Mouse (Mus musculus): Measurements from ENCODE around the gene Clock. TPM values are rescaled to one million over a fixed set of nuclear protein-coding genes. Genes with fewer than 3 reads are reported as not detected.

Gene Clock
- polyA plus RNA-seq, 1 experiment from 2014 or later: 28.4 TPM

DNA sequence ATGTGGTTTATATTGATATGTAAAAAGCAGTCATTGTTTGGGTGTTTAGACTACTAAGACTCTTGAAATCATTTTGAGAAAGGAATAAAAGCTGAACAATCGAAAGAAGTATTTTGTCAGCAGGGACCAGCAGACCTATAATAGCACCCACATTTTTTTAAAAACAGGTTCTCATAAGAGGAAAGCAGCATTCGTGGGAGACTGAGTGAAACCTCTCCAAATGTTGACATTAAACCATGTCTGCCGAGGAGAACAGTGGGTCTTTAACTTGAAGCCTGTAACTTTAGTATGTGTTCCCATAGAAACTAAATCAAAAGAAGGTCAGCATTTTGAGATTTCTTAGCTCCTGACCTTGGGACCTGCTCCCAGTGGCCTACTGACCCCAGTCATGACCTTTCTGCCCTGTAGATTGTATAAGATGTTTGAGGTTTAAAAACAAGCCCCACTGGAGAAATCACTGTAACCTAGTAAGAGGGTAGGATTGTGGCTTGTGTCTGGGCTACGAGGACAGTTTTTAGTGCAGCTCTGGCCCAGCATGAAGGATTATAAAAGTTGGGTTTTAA is 140.7 kb downstream of the Clock start:
- in situ Hi-C loops (cut with MboI; ENCODE audit: low pct_unique_long_range_greater_than_20kb): no loop called here

DNA sequence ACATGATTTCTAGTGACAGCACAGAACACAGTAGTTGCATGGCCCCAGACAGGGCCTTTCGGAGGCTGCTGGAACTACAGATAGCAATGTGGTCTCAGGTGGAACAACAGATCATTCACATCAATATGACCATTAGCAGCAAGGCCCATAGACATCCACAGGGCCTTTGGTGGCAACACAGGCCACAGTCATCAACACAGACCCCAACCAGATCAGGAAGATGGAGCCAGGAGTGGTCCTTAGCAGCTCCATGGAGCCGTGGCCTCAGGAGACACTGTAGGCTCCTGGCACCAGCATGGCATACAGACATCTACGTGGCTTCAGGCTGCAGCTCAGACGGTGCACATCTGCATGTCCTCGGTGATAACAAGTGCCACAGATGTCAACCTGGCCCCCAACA is 141.7 kb downstream of the Clock start:
- in situ Hi-C loops (cut with MboI; ENCODE audit: low pct_unique_long_range_greater_than_20kb): no loop called here
- POLR2A ChIA-PET: no interaction called here
- DNase-seq (ENCODE audit: low read depth, low spot score) (no peak), ATAC-seq (no peak)
- CTCF ChIA-PET: no interaction called here
- no peaks in the 10 kb centered on the region for H3K27me3 ChIP-seq
- TF ChIP-seq CTCF (IDR thresholded peaks at IDR 0.05): no peak

More for the DNA sequence above, 140.7 kb downstream of the Clock start:
- no peaks in the 10 kb centered on the region for H3K27me3 ChIP-seq
- DNase-seq (ENCODE audit: low read depth, low spot score) (no peak), ATAC-seq (no peak)
- TF ChIP-seq CTCF (IDR thresholded peaks at IDR 0.05): no peak
- ChIA-PET POLR2A (no interaction called here), CTCF (interaction anchor here (1.0 kb wide), 1 partner anchor 70 kb away, joined by 3 read pairs; no protein-coding TSS in a partner anchor)

DNA sequence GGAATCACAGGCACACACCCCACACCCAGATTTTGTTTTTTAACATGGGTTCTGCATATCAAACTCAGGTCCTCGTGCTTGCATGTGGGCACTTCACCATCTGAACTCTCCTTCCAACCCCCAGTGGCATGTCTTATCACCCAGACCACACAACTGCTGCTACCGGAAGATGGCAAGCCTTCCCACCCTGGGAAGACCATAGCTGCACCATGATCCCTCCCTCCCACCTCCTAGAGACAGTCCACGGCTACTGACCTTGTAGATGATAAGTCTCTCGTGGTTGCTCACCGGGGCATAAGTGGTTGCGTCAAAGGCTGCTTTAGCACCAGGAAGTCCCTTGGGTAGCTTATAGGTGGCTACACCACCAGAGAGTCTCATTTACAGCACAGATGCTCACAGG is 143.1 kb downstream of the Clock start:
- in situ Hi-C loops (cut with MboI; ENCODE audit: low pct_unique_long_range_greater_than_20kb): no loop called here

DNA sequence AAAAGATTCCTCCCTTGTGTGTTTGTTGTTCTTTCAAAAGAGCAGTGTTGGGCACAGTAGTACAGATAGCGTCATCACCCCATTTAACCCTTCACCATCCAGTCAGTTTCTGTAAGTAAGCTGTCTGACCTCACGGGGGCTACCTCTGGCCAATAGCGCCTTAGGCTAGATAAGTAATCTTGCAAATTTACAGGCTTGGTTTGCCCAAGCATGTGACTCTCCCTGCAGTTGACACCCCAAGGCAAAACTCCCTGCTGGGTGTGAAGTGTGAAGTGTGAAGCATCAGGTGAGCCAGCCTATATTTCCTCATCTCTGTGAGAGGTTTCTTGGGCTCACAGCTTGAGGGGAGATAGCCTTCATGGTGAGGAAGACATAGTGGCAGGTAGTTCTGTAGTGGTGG is 144.5 kb downstream of the Clock start:
- in situ Hi-C loops (cut with MboI; ENCODE audit: low pct_unique_long_range_greater_than_20kb): no loop called here
- ChIA-PET POLR2A (no interaction called here), CTCF (no interaction called here)
- no peak for TF ChIP-seq CTCF (IDR thresholded peaks at IDR 0.05)
- ATAC-seq (no peak), DNase-seq (ENCODE audit: low read depth, low spot score) (no peak)
- H3K27me3 ChIP-seq: no peaks in the 10 kb centered on the region

More for the DNA sequence above, 143.1 kb downstream of the Clock start:
- DNase-seq (ENCODE audit: low read depth, low spot score): no peak
- ATAC-seq: no peak
- no peak for TF ChIP-seq CTCF (IDR thresholded peaks at IDR 0.05)
- POLR2A ChIA-PET: interaction anchor here (0.6 kb wide), 1 partner anchor 22 kb away, joined by 3 read pairs; no protein-coding TSS in a partner anchor
- CTCF ChIA-PET: interaction anchor here (0.8 kb wide), 1 partner anchor 19 kb away, joined by 3 read pairs; no protein-coding TSS in a partner anchor
- no peaks in the 10 kb centered on the region for H3K27me3 ChIP-seq

Other genes with a start within 250 kb of the Clock start
- gene Srd5a3, start 164.5 kb downstream of the Clock start, polyA plus RNA-seq (2021): 32.1 TPM
- gene Tmem165, start 120.9 kb downstream of the Clock start, polyA plus RNA-seq (2021): 129 TPM
- not detected for gene Pdcl2, start 26.4 kb upstream of the Clock start, polyA plus RNA-seq (2021)
- gene Nmu, start 59.0 kb upstream of the Clock start, polyA plus RNA-seq (2021): not detected
- gene Gm7271, start 179.2 kb upstream of the Clock start, polyA plus RNA-seq (2021): not detected
- gene Exoc1, start 224.5 kb upstream of the Clock start, polyA plus RNA-seq (2021): 56.1 TPM

All from Patski (cell line).